Mouse (Mus musculus) olfactory bulb, adult 2 months (tissue): ENCODE measurements around the gene Arl6ip1. TPM values are rescaled to one million over a fixed set of nuclear protein-coding genes. Genes with fewer than 3 reads are reported as not detected.

Experiments
- H3K27ac ChIP-seq: fragments of 200-500 bp; 2 replicates; pipeline ENCODE4 v1.5.1; 2012; ENCODE audit warnings: low read depth, low read length; ENCODE audit not compliant: insufficient read depth
- H3K4me1 ChIP-seq: fragments of 200-500 bp; 2 replicates; pipeline ENCODE4 v1.6.1; 2012; ENCODE audit warnings: low read length; ENCODE audit not compliant: control insufficient read depth, insufficient read depth
- H3K4me3 ChIP-seq: fragments of 200-500 bp; 2 replicates; pipeline ENCODE4 v1.5.1; 2012; ENCODE audit warnings: mild to moderate bottlenecking, low read depth, low read length, moderate library complexity; ENCODE audit not compliant: insufficient read depth
- CTCF ChIP-seq: fragments of 200-500 bp; IDR thresholded peaks from 2 replicates; pipeline ENCODE4 v1.5.1; 2012; ENCODE audit warnings: low read depth, mild to moderate bottlenecking, low read length, moderate library complexity; ENCODE audit not compliant: insufficient read depth
- POLR2A ChIP-seq: fragments of 200-500 bp; IDR thresholded peaks from 2 replicates; pipeline ENCODE4 v1.6.1; 2012; ENCODE audit warnings: mild to moderate bottlenecking, low read depth, low read length, moderate library complexity; ENCODE audit not compliant: insufficient read depth
- WGBS: fragments of 180-500 bp; shearing (Covaris S2); methylation state at CpG from one replicate; pipeline ENCODE4 v1.1.7; 2018; 5-methylcytosine and 5-hydroxymethylcytosine counted together
- polyA plus RNA-seq: library from polyadenylated mRNA; stranded (reverse); fragments of >200 nt; gene quantifications from 2 replicates; pipeline ENCODE4 v1.2.4, GENCODE M21; 2012; ENCODE audit warnings: low replicate concordance; ENCODE audit not compliant: missing spikeins, insufficient read depth, insufficient read length

Gene Arl6ip1
- polyA plus RNA-seq, 1 experiment, result 146 TPM

- no peak overlapping the region for H3K27ac ChIP-seq
- no peak overlapping the region for H3K4me3 ChIP-seq
- no peak for TF ChIP-seq CTCF
- no peak for TF ChIP-seq POLR2A
- WGBS, result 77% methylated on average over 5 of the region's 5 CpGs
- no peaks in the 10 kb centered on the region; the same call in 1 of the 2 replicates for H3K4me1 ChIP-seq
Observed at GRCm38 (mm10) chr7:118104458-118105052, 24.9 kb downstream of the Arl6ip1 start.

GRCm38 (mm10) chr7:118103462-118104379 lies 25.7 kb downstream of the Arl6ip1 start:
- TF ChIP-seq POLR2A (no peak), CTCF (no peak)
- Histone ChIP-seq H3K4me3 (no peak overlapping the region), H3K4me1 (no peaks in the 10 kb centered on the region; the same call in 1 of the 2 replicates), H3K27ac (no peak overlapping the region)
- WGBS, result 56% methylated on average over 5 of the region's 5 CpGs

- no peak overlapping the region for H3K27ac ChIP-seq
- WGBS, result 56% methylated on average over 4 of the region's 4 CpGs
- no peak overlapping the region for H3K4me3 ChIP-seq
Observed at GRCm38 (mm10) chr7:118102678-118103461, 26.6 kb downstream of the Arl6ip1 start.

GRCm38 (mm10) chr7:118102231-118102630 lies 27.2 kb downstream of the Arl6ip1 start:
- H3K27ac ChIP-seq, result no peak overlapping the region
- WGBS, result 45% methylated on average over 4 of the region's 4 CpGs
- no peak for TF ChIP-seq CTCF
- no peak for TF ChIP-seq POLR2A
- no peak overlapping the region for H3K4me3 ChIP-seq
- H3K4me1 ChIP-seq, result no peaks in the 10 kb centered on the region; the same call in 1 of the 2 replicates

More at GRCm38 (mm10) chr7:118102678-118103461, 26.6 kb downstream of the Arl6ip1 start:
- no peaks in the 10 kb centered on the region; the same call in 1 of the 2 replicates for H3K4me1 ChIP-seq
- no peak for TF ChIP-seq CTCF
- no peak for TF ChIP-seq POLR2A

GRCm38 (mm10) chr7:118097615-118098014 lies 31.8 kb downstream of the Arl6ip1 start:
- no peaks in the 10 kb centered on the region for H3K4me1 ChIP-seq

GRCm38 (mm10) chr7:118079987-118080386 lies 49.5 kb downstream of the Arl6ip1 start:
- no peak overlapping the region for H3K4me3 ChIP-seq
- no peak overlapping the region for H3K27ac ChIP-seq
- WGBS, result 92% methylated on average over 4 of the region's 4 CpGs
- TF ChIP-seq CTCF (no peak), POLR2A (no peak)
- H3K4me1 ChIP-seq, result no peaks in the 10 kb centered on the region

More at GRCm38 (mm10) chr7:118097615-118098014, 31.8 kb downstream of the Arl6ip1 start:
- Histone ChIP-seq H3K27ac (no peak overlapping the region), H3K4me3 (no peak overlapping the region)
- TF ChIP-seq CTCF (no peak), POLR2A (no peak)
- 88% methylated on average over 7 of the region's 7 CpGs for WGBS

- Histone ChIP-seq H3K4me3 (no peak overlapping the region), H3K27ac (no peak overlapping the region), H3K4me1 (no peaks in the 10 kb centered on the region)
- 94% methylated on average over 5 of the region's 5 CpGs for WGBS
- no peak for TF ChIP-seq CTCF
- no peak for TF ChIP-seq POLR2A
Observed at GRCm38 (mm10) chr7:118079097-118079496, 50.4 kb downstream of the Arl6ip1 start.

Other genes starting within 250 kb of the Arl6ip1 start
- gene Rps15a, start 13.5 kb downstream of the Arl6ip1 start, polyA plus RNA-seq, result 1,898 TPM in 1 of 2 replicates, not detected in the other
- gene Smg1, start 114.0 kb upstream of the Arl6ip1 start, polyA plus RNA-seq, result 211 and 268 TPM in 2 replicates